Mouse (Mus musculus) megakaryocyte, embryonic 14.5 days (primary cell): ENCODE data around the gene Ttc7b.

Experiments
- FLI1 ChIP-seq: IDR thresholded peaks from 2 replicates; pipeline ENCODE4 v1.6.1; 2012; ENCODE audit warnings: low read length, inconsistent platforms, mixed read lengths
- GATA1 ChIP-seq: IDR thresholded peaks from 3 replicates; pipeline ENCODE4 v1.6.1; 2012; ENCODE audit warnings: mixed read lengths, low read length, inconsistent platforms, borderline replicate concordance

- no peak for TF ChIP-seq GATA1
- no peak for TF ChIP-seq FLI1
These were observed 164.2 kb downstream of the Ttc7b start for GRCm38 (mm10) chr12:100356407-100356806.
